Comparison of ENCODE assay signal across 18 mouse cellular contexts in genomic region chr4:84449246-84450005, GRCm38 (mm10).
DNase-seq lines count a peak whose midpoint lies in the region; ATAC-seq and TF ChIP-seq lines count a peak whose summit lies in the region.
"Had no signal": no experiment of that assay in that cellular context is flagged by ENCODE, and none has a peak within 500 bp of the region (broad histone marks: within the 10 kb centered on the region; RNA-seq: fewer than 3 reads in every experiment).

No protein-coding gene starts in this region.

- H3K4me1 ChIP-seq in intestine, postnatal 0 days (replicated peaks; ENCODE audit: control insufficient read depth, insufficient read depth, low read length): 0 out of 2 replicates have a peak, but pooled peaks cover 3% of the 10 kb centered on the region
- no peaks in the 10 kb centered on the region for H3K4me1 ChIP-seq in liver, embryonic 11.5 days (replicated peaks; ENCODE audit: control insufficient read depth, insufficient read depth, low read length)
- H3K4me1 ChIP-seq: forebrain, embryonic 12.5 days; heart, embryonic 13.5 days had no signal

- DNase-seq in kidney, adult 9 months: peak; percentile 83
- no peak for DNase-seq in kidney, postnatal 10 days
- DNase-seq in kidney, postnatal 14 days: peak; percentile 27
- no peak for DNase-seq in layer of hippocampus, postnatal 36 days
- no peak for DNase-seq in liver, embryonic 11.5 days (ENCODE audit: low spot score)
- no peak for DNase-seq in liver
- DNase-seq: adrenal gland, adult 2 months; adrenal gland, postnatal 25 days; cerebellum, adult 18-20 months; cerebellum, adult 9-11 months; cerebellum, postnatal 36 days; gastrocnemius, postnatal 25 days; heart, postnatal 36 days had no signal

- peak; percentile 90 for ATAC-seq in intestine, postnatal 0 days
- ATAC-seq in liver, embryonic 11.5 days (replicated peaks; ENCODE audit: low FRiP score): no peak
- ATAC-seq: forebrain, embryonic 16.5 days had no signal

- peak overlapping the region; percentile 21; the same call in 1 of the 2 replicates for H3K27ac ChIP-seq in intestine, postnatal 0 days (ENCODE audit: low read depth, low read length)
- H3K27ac ChIP-seq in liver, embryonic 11.5 days (ENCODE audit: low read depth, low read length): no peak overlapping the region
- H3K27ac ChIP-seq: embryonic facial prominence, embryonic 13.5 days; forebrain, embryonic 12.5 days; heart, embryonic 13.5 days had no signal

- no peaks in the 10 kb centered on the region for H3K9me3 ChIP-seq in intestine, postnatal 0 days (ENCODE audit: control insufficient read depth)
- no peaks in the 10 kb centered on the region for H3K9me3 ChIP-seq in liver, embryonic 11.5 days (ENCODE audit: control insufficient read depth, low read length)
- H3K9me3 ChIP-seq: embryonic facial prominence, embryonic 13.5 days; forebrain, embryonic 12.5 days; heart, embryonic 13.5 days had no signal

- WGBS in intestine, postnatal 0 days: 54% methylated on average over 7 of the region's 7 CpGs
- 79% methylated on average over 7 of the region's 7 CpGs for WGBS in liver, embryonic 11.5 days

- no peak overlapping the region for H3K9ac ChIP-seq in intestine, postnatal 0 days (ENCODE audit: low read depth, low read length)
- H3K9ac ChIP-seq in liver, embryonic 11.5 days (ENCODE audit: low read depth, low read length): no peak overlapping the region
- H3K9ac ChIP-seq: embryonic facial prominence, embryonic 13.5 days; forebrain, embryonic 12.5 days; heart, embryonic 13.5 days had no signal

- H3K36me3 ChIP-seq in intestine, postnatal 0 days (ENCODE audit: control insufficient read depth, insufficient read depth): no peaks in the 10 kb centered on the region
- no peaks in the 10 kb centered on the region for H3K36me3 ChIP-seq in liver, embryonic 11.5 days (ENCODE audit: control insufficient read depth, insufficient read depth, low read length)
- H3K36me3 ChIP-seq: embryonic facial prominence, embryonic 13.5 days; forebrain, embryonic 12.5 days; heart, embryonic 13.5 days had no signal

- no peak for TF ChIP-seq CTCF in intestine, postnatal 0 days (IDR thresholded peaks at IDR 0.05; ENCODE audit: low read depth)

- no peaks in the 10 kb centered on the region for H3K27me3 ChIP-seq in intestine, postnatal 0 days (replicated peaks; ENCODE audit: control insufficient read depth, insufficient read depth, low read length)
- no peaks in the 10 kb centered on the region for H3K27me3 ChIP-seq in liver, embryonic 11.5 days (replicated peaks; ENCODE audit: control insufficient read depth, insufficient read depth, low read length)
- H3K27me3 ChIP-seq: forebrain, embryonic 12.5 days; heart, embryonic 13.5 days had no signal

- no peak overlapping the region for H3K4me2 ChIP-seq in intestine, postnatal 0 days (replicated peaks; ENCODE audit: low read depth)
- H3K4me2 ChIP-seq in liver, embryonic 11.5 days: no peak overlapping the region
- H3K4me2 ChIP-seq: embryonic facial prominence, embryonic 13.5 days; forebrain, embryonic 12.5 days; heart, embryonic 13.5 days had no signal

- H3K4me3 ChIP-seq in intestine, postnatal 0 days (ENCODE audit: low read depth, low read length): no peak overlapping the region
- H3K4me3 ChIP-seq in liver, embryonic 11.5 days (ENCODE audit: low read depth, low read length): no peak overlapping the region
- H3K4me3 ChIP-seq: embryonic facial prominence, embryonic 13.5 days; forebrain, embryonic 12.5 days; heart, embryonic 13.5 days had no signal

Comparison
In these comparisons a context has a peak if more than half of its experiments do, and no peak if none do; other contexts are left out.
1. DNase-seq: peak in kidney, adult 9 months (single experiment) and kidney, postnatal 14 days (single experiment); none in kidney, postnatal 10 days (single experiment), layer of hippocampus, postnatal 36 days (0 of 2), liver, embryonic 11.5 days (single experiment) and liver (single experiment).